Mouse (Mus musculus): ENCODE data around the gene Efnb2. TPM values are rescaled to one million over a fixed set of nuclear protein-coding genes. Genes with fewer than 3 reads are reported as not detected.

Efnb2 gene
- 0.09 and 0.39 TPM in 2 replicates for total RNA-seq (2017)

DNA sequence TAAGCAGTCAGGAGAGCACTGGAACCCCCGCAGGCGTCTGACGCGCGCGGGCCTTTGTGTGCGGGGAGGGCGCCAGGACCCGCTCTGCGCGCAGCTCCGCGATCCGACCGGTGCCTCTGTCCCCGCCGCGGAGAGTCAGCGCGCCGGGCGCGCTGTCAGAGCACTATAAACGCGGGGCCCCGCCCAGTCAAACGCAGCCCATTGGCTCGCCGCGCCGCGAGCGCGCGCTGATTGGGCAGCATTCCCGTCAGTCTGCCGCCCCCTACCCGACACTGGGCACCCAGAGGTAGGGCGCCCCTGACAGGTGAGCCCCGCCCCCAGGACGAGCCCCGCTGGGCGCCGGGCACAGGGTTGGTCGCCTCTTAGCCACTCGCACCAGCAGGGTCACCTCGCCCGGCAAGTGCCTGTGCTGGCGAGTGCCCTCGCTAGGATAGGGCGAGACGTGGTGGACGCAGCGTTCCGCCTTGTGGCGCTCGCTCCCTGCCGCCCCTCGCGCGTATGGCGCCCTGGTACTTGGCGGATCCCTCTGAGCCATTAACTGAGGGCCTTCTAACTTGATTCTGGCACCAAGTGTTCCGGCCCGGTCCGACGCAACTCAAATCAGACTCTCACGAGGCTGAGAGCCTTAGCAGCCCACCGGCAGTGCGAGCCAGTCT lies at the start of gene Efnb2:
Efnb2 (minus strand) TSS at position 140 of the 656 bp plus-strand sequence.
- peak; percentile 71 for ATAC-seq (replicated peaks; ENCODE audit: low read depth, poor library complexity, severe bottlenecking)

DNA sequence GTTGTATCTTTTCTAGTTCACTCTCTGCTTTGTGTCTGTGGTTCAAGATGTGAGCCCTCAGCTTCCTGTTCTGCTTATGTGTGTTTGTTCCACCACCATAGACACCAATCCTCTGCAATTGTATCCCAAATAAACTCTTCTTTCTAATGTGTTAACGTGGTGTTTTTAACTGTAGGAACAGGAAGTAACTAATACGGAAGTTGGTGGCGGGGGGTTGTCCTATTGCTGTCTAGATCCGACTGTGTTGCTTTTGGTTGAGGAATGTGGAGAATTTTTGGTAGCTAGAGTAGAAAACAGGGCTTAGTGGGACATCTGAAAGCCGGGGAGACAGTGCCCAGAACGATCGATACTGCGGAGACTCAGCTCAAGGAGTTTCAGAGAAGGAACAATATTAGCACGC lies 43.8 kb upstream of the Efnb2 start:
- ATAC-seq (replicated peaks; ENCODE audit: low read depth, poor library complexity, severe bottlenecking) = peak; percentile 63

DNA sequence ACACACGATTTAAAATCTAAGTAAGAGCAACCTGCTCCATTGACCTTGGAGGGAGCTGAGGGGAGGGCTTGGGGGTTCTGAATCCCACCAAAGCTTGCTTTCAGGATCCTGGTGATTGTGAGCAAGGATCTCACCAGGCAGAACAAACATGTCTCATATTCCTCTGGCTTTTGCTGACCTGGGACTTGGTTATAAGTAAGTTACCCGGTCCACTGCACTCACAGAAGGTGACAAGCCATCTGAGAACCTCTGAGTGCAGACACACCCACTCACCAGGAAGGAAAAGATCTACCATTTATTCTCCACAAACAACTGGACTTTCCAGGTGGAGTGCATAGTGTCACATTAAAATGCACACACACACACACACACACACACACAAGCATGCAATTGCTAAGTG lies 42.6 kb upstream of the Efnb2 start:
- no peak for ATAC-seq (replicated peaks; ENCODE audit: low read depth, poor library complexity, severe bottlenecking)

DNA sequence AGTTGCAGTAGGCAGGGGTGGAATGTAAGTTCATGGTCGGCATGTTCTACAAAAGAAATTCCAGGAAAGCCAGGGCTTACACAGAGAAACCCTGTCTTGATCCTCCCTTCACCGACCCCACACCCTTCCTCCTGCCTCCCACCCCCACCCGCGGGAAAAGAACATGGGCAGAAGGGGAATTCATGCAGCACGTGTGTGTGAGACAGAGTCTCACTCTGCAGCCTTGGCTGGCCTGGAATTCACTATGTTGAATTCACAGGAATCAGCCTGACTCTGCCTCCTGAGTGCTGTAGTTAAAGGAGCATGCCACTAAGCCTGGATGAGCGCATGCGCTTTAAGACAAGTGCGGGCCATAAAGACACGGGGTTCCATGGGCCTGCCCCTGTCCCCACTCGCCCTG lies 39.8 kb upstream of the Efnb2 start:
- no peak for ATAC-seq (replicated peaks; ENCODE audit: low read depth, poor library complexity, severe bottlenecking)

DNA sequence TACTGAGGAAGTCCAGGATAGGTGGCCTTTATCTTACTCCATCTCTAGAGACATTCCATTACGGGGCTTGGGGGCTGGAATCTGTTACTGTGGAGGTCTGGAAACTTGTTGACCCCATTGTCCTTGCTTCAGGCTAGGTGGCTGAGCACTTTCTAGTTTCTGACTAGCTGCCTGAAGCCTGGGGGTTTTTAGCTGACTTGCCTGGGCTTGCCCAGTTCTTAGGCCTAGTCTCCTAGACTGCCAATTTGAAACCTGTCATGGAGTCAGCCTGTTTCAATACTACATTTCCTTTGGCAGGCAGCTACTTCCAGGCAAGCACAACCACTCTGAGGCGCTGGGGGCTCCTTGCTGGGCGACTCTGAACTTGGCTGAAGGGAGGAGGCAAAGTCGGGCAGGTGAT lies 39.2 kb upstream of the Efnb2 start:
- no peak for ATAC-seq (replicated peaks; ENCODE audit: low read depth, poor library complexity, severe bottlenecking)

DNA sequence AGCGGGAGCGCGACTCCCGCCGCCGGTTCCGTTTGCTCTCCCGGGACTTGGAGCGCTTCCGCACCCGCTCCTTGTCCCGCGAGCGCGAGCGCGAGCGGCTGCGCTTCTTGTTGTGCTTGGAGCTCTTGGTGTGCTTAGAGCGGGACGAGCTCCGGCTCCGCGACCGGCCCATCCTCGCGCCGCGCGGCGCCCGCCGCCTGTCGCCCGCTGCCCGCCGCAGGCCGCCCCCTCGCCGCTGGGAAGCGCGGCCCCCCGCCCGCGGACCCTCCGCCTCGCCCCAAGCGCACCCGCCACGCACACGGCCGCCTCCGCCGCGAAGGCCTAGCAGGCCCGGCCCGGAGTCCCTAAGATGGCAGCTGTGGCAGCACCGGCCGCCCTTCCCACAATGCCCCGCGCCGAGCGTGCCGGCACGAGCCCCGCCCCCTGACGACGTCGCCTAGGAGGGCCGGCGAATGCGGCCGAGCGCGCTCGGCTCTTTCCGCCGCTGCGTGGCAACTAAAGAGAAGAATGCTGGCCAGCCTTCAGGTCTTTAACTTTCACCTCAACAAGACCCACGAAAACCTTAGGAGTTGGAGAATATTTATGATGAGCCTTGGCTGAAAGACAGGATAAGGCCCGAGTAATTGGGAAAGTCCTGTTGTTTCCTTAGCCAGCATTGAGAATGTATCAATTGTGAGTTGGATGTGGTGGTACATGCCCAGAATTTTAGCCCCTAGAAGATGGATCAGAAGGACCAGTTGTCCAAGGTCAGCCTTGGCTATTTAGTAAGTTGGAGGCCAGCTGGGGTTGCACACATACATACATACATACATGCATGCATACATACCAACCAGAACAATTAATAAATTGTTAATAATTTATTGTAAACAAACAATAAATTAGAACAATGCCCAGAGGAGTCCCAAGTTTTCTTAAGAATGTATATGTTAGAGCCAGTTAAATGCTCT lies 29.4 kb upstream of the Efnb2 start, which contains the start of gene Arglu1:
Arglu1 (minus strand) TSS at position 376 of the 947 bp plus-strand sequence.
- ATAC-seq (replicated peaks; ENCODE audit: low read depth, poor library complexity, severe bottlenecking) = peak; percentile 81

DNA sequence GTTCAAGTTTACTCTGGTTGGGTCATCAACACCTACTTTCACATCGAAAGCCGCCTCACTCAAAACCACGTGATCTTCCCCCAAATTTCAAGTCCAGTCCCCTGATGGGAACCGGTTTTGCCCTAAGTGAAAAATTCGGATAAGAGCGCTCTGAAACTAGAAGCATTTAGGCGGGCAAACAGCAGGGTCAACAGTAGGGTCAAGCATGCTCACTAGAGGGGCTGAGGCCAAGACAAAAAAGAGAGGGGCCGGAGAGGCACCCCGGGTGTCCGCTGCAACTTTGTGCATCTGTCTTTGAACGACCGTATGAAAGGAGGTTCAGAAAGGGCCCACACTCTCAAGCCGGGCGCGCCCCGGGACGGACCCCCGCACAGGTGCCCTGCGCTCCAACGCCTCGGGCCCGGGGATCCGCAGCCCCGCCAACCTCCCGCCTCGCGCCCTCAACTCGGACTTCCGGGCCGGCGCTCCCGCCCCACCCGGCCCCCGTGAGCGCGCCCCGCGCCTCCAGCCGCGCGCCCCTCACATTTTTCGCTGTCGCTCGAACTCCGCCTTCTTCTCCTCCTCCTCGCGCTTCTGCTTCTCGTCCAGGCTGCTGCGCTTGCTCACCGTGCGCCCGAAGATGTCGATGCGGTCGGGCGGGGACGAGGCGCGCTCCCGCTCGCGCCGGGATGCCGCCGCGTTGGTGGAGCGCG lies 28.6 kb upstream of the Efnb2 start:
- ATAC-seq (replicated peaks; ENCODE audit: low read depth, poor library complexity, severe bottlenecking) = peak; percentile 50

DNA sequence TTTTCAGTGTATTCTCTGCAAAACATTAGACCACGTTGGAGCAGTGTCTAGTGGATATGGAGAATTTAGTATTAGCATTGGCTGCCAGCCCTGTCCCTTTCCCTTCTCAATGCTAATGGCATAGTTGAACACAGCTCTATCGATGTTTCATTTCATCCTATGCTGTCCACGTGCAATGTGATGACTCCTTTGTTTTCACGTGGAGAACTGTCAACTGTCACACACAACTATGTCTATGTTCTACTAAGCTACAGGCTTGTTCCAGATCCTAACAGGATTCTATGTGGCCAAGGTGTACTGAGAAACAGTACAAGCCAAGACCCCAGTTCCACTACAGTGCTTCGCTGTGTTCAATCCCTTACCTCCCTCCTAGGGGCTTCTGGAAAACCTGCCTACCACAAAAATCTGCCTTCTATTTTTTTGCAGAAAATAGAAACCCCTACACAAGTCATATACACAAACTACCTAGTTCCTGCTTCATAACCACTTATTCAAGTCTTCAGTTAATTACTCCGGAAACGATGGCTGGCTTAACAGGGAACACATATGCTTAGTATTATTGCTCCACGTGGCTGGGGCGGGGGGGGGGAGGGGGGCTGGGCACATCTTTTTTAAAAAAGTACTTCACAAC lies 27.9 kb upstream of the Efnb2 start:
- ATAC-seq (replicated peaks; ENCODE audit: low read depth, poor library complexity, severe bottlenecking) = peak; percentile 16

DNA sequence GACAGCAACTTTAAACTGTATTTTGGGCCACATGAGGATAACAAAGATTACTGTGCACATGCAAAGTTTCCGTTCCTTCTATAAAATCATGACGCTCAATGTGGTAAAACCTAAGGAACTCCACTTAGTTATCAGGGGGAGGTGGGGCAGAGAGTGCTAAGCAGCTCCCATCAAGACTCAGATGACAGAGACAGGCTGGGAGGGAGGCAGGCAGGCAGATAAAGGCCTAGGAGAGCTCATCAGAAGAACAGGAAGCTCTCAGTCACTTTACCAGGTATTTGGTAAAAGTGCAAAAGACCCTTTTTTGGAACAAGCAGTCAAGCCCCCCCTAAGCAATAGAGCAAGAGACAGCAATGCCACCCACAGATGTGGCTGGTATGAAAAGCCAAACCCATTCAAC lies 24.5 kb upstream of the Efnb2 start:
- peak; percentile 41 for ATAC-seq (replicated peaks; ENCODE audit: low read depth, poor library complexity, severe bottlenecking)

DNA sequence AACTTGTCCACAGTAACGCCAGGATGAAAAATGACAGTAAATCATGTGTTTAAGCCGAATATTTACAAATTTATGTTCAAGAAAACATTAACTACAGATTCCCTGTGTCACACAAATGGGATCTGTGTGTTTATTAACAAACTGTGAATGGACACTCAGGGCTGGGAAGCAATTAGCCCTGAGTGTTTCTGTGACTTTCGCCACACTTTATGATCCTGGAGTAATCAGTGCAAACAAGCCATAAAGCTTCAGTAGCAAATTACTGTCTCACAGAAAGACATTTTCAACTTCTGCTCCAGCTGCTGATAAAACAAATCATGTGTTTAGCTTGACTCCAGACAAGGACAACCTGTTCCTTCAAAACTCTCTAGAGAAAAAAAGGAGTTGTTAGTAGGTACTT lies 21.7 kb upstream of the Efnb2 start:
- ATAC-seq (replicated peaks; ENCODE audit: low read depth, poor library complexity, severe bottlenecking) = no peak

DNA sequence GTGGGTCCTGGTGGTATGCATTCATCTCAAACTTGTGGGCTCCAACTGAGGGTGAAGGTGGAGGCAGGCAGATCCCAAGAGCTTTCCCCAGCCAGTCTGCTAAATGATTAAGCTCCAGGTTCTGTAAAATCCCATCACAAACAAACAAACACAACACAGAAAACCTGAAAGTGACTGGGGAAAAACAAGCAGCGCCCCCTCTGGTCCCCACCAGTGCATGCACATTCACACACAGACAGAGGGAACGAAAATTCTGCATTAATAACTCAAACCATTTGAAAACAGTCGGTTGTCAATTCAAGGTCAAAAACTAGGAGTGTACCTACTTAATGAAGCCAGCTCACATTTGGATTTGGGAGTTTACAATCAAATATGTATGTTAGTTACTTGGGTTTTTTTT lies 17.2 kb upstream of the Efnb2 start:
- ATAC-seq (replicated peaks; ENCODE audit: low read depth, poor library complexity, severe bottlenecking) = no peak

DNA sequence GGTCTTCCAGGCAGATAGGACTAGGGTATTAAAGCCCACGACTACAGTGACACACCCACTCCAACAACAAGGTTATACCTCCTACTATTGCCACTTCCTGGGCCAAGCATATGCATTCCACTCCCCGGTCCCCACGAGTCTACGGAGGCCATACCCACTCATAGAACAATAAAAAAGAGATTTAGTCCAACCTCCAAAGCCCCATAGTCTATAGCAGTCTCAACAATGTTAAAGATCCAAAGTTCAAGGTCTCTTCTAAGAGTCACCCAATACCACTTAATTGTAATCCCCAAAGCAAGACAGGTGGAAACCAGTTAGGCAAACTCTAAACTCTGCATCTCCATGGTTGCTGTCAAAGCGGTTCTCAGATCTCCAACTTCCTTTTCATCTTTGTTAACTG lies 13.8 kb upstream of the Efnb2 start:
- no peak for ATAC-seq (replicated peaks; ENCODE audit: low read depth, poor library complexity, severe bottlenecking)

DNA sequence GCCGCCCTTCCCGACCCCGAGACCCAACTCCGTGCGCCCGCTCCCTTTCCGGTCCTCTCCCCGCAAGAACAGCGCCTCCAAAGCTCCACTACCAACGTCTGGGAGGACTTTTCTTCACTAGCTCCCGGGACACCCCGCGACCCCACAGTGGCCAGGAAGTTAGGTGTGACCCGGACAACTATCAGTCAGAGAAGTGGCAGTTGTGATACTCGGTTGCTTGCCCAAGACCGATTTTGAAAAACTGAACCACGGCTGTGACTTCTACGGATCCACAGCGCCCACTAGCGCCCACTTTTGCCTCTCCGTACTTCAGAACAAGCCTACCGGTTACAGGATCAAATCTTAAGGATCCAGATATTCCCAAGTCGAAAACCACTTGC lies 707 bp upstream of the Efnb2 start:
- peak; percentile 64 for ATAC-seq (replicated peaks; ENCODE audit: low read depth, poor library complexity, severe bottlenecking)

DNA sequence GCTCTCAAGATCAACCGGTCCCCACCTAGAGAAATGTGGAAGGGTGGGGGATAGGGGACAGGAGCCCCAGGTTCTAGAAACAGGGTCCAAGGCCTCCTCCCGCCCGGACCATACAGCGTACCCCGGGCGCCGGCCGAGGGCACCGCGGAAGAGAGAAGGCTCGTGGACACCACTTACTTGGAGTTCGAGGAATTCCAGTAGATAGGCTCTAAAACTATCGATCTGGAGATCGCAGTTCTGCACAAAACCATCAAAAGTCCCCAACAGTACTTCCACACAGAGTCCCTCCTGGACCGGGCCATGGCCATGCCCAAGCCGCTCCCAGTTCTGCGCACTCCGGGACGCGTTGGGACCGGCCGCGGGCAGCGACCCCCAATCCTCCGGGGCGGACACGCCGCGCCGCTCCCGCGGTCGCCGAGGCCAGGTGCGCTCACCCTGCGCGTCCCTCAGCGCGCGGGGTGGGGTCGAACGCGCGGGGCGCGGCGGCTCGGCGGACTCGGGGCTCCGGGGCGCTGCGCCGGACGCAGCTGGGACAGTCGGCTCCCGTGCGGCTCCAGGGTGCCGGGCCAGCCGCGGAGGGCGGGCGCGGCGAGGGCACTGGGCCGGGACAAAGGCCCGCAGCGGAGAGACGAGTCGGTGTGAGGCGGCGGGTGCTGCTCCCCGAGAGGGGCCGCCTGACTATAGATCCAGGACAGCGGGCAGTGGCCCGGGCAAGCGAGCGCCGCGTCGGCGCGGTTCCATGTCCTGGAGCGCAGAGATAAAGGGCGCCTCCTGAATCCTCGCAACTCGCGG lies 539 bp downstream of the Efnb2 start:
- ATAC-seq (replicated peaks; ENCODE audit: low read depth, poor library complexity, severe bottlenecking) = no peak

DNA sequence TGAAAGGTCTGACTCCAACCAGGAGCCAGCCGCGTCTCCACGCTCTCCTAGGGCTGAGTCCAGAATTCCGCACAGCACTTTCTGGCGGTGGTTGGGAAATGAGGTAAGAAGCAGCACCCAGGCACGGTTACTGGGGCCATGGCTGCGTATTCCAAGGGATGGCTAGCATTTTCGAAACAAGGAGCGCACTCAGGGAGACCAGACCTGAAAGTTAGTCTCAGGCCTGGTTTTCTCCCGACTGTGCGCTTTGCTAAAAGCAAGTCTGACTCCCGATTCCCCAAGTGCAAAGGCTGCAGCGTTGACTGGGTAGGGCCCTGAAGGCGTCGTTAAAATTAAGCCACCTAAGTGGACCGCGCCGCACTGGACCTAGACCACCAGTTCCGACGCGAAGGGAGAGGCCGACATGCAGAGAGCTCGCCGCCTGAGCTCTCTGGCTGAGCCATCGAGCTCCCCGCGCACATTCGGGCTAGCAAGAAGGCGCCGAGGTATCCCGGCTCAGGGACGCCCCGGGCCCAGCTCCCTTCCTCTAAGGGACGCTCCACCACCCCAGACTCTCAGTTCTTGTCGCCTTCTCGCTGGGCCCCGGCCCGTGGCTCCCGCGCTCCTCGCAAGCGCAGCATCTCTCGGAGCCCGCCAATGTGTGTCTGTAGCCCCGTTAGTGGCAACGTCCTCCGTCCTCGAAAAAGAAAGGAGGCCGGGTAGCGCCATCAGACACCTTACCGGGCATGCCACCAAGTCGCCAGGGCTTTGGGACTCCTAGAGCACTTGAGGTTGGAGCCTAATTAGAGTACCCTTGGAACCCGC lies 1.3 kb downstream of the Efnb2 start:
- ATAC-seq (replicated peaks; ENCODE audit: low read depth, poor library complexity, severe bottlenecking) = no peak

DNA sequence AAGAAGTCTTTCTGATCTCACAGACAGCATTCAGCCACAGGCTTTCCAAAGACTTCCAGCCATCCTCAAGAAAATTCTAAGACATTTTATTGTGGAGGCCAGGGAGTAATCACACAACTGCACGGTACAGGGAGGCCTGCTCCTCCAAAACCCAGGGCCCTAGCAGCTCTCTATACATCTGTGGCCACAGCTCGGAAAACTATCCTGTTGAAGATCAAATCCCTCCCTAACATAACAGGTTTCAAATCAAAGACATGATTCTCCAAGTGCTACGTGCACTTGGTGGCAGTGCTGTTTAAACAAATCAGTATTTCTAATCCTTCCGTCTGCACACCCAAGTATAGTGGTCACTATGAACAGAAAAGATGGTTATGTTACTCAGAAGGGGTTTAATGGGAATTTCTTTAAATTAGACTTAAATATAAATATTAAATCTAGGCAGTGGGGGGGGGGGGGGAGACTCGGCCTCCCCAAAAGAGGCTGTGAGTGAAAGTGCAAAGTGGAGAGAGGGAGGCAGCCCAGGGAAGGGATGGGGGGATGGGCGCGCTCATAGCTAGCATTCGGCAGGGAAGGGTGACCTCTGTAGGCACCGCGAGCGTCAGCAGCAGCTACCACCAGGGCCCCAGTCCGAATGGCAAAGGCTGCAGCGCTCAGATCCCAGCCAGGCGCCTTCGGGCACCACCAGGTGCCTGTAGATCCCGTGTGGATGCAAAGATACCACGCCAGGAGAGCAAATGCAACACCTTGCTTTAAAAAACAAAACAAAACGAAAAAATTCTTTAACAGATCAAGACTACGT lies 2.4 kb downstream of the Efnb2 start:
- peak; percentile 70 for ATAC-seq (replicated peaks; ENCODE audit: low read depth, poor library complexity, severe bottlenecking)

DNA sequence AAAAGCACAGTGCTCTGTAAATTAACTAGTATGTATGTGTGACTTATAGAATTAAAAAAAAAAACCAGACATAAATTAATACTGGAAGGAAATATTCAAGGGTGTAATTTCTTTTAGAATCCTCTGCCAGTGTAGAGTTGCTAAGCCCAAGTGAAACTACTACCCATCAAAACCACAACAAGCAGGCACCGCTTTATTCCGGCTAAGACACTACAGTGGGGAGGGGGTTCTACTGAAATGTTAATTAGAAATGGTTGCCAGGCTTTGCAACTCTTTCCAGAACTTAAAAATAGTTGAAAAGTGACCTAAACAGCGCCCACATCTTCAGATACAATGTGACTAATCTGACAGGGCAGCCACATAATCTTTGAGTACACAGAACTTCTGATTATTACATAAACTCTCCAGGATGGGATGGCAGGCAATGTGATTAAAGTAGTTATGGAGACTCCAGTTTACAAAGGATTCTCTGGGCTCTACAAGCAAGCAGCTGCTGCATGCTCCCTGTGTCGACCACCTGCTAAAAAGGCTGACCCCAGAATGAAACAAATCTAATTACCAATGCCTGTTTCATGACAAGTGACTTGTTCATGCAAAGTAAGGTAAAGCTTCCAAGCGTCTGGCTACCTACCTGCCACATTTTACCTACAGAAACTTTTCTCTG lies 3.2 kb downstream of the Efnb2 start:
- no peak for ATAC-seq (replicated peaks; ENCODE audit: low read depth, poor library complexity, severe bottlenecking)

Data from common myeloid progenitor, adult 5-6 weeks (primary cell).